Mouse (Mus musculus): Measurements from ENCODE around the gene Cbx2. TPM values are rescaled to one million over a fixed set of nuclear protein-coding genes. Genes with fewer than 3 reads are reported as not detected.
A peak's percentile ranks its signal among the peaks of the same experiment; 100 is the strongest.

Cbx2 gene
- polyA plus RNA-seq, 1 experiment from 2014 or later, result 29.3 TPM

- H3K27ac ChIP-seq (ENCODE audit: poor library complexity, severe bottlenecking), result no peak overlapping the region
- no peak overlapping the region for H3K4me3 ChIP-seq
- no peak overlapping the region for H3K4me2 ChIP-seq
- no peak overlapping the region for H3K9ac ChIP-seq
- H3K4me1 ChIP-seq (replicated peaks), result peaks cover 19% of the 10 kb centered on the region
- peaks cover 66% of the 10 kb centered on the region for H3K27me3 ChIP-seq (replicated peaks)
- H3K36me3 ChIP-seq, result no peaks in the 10 kb centered on the region
- H3K9me3 ChIP-seq (replicated peaks), result 0 out of 2 replicates have a peak, but pooled peaks cover 5% of the 10 kb centered on the region
- WGBS, result 68% methylated on average over 3 of the region's 3 CpGs
- no peak for ATAC-seq (ENCODE audit: insufficient number of reproducible peaks, low FRiP score)
Observed at GRCm38 (mm10) chr11:118997182-118997581, 25.6 kb upstream of the Cbx2 start.

- H3K9ac ChIP-seq, result no peak overlapping the region
- no peak; the same call in 1 of the 2 replicates for ATAC-seq (ENCODE audit: insufficient number of reproducible peaks, low FRiP score)
Observed at GRCm38 (mm10) chr11:118998540-118999265, 24.1 kb upstream of the Cbx2 start.

GRCm38 (mm10) chr11:118999361-118999804 is 23.4 kb upstream of the Cbx2 start:
- Histone ChIP-seq H3K36me3 (no peaks in the 10 kb centered on the region), H3K4me2 (peak overlapping the region; percentile 10; the same call in 1 of the 2 replicates), H3K27ac (ENCODE audit: poor library complexity, severe bottlenecking) (no peak overlapping the region), H3K9ac (no peak overlapping the region), H3K4me3 (no peak overlapping the region), H3K9me3 (replicated peaks) (0 out of 2 replicates have a peak, but pooled peaks cover 5% of the 10 kb centered on the region), H3K4me1 (replicated peaks) (peaks cover 16% of the 10 kb centered on the region), H3K27me3 (replicated peaks) (peaks cover 80% of the 10 kb centered on the region)
- WGBS, result 9% methylated on average over 26 of the region's 26 CpGs
- no peak for ATAC-seq (ENCODE audit: insufficient number of reproducible peaks, low FRiP score)

More at GRCm38 (mm10) chr11:118998540-118999265, 24.1 kb upstream of the Cbx2 start:
- Histone ChIP-seq H3K27me3 (replicated peaks) (peaks cover 75% of the 10 kb centered on the region), H3K9me3 (replicated peaks) (0 out of 2 replicates have a peak, but pooled peaks cover 5% of the 10 kb centered on the region), H3K4me2 (peak overlapping the region; percentile 64), H3K27ac (ENCODE audit: poor library complexity, severe bottlenecking) (no peak overlapping the region), H3K4me3 (peak overlapping the region; percentile 27), H3K4me1 (replicated peaks) (peaks cover 16% of the 10 kb centered on the region), H3K36me3 (no peaks in the 10 kb centered on the region)
- WGBS, result 9% methylated on average over 30 of the region's 30 CpGs

- Histone ChIP-seq H3K9me3 (replicated peaks) (0 out of 2 replicates have a peak, but pooled peaks cover 5% of the 10 kb centered on the region), H3K36me3 (no peaks in the 10 kb centered on the region), H3K27ac (ENCODE audit: poor library complexity, severe bottlenecking) (no peak overlapping the region), H3K4me3 (no peak overlapping the region), H3K9ac (no peak overlapping the region), H3K27me3 (replicated peaks) (peaks cover 81% of the 10 kb centered on the region), H3K4me2 (no peak overlapping the region), H3K4me1 (replicated peaks) (peaks cover 9% of the 10 kb centered on the region; the same call in 1 of the 2 replicates)
- ATAC-seq (ENCODE audit: insufficient number of reproducible peaks, low FRiP score), result no peak
- WGBS, result 61% methylated on average over 2 of the region's 2 CpGs
Observed at GRCm38 (mm10) chr11:119000877-119001276, 21.9 kb upstream of the Cbx2 start.

- H3K27me3 ChIP-seq (replicated peaks), result peaks cover 77% of the 10 kb centered on the region
- no peak overlapping the region for H3K9ac ChIP-seq
- 62% methylated on average over 4 of the region's 4 CpGs for WGBS
- 0 out of 2 replicates have a peak, but pooled peaks cover 5% of the 10 kb centered on the region for H3K9me3 ChIP-seq (replicated peaks)
- no peaks in the 10 kb centered on the region for H3K36me3 ChIP-seq
- no peak overlapping the region for H3K4me2 ChIP-seq
- no peak overlapping the region for H3K27ac ChIP-seq (ENCODE audit: poor library complexity, severe bottlenecking)
- H3K4me3 ChIP-seq, result no peak overlapping the region
- ATAC-seq (ENCODE audit: insufficient number of reproducible peaks, low FRiP score), result no peak
- H3K4me1 ChIP-seq (replicated peaks), result peaks cover 9% of the 10 kb centered on the region; the same call in 1 of the 2 replicates
Observed at GRCm38 (mm10) chr11:119001493-119002128, 21.2 kb upstream of the Cbx2 start.

- Histone ChIP-seq H3K4me3 (no peak overlapping the region), H3K27ac (ENCODE audit: poor library complexity, severe bottlenecking) (no peak overlapping the region), H3K9ac (no peak overlapping the region), H3K27me3 (replicated peaks) (peaks cover 43% of the 10 kb centered on the region), H3K36me3 (no peaks in the 10 kb centered on the region), H3K4me2 (no peak overlapping the region), H3K9me3 (replicated peaks) (peaks cover 4% of the 10 kb centered on the region; the same call in 1 of the 2 replicates), H3K4me1 (replicated peaks) (peaks cover 5% of the 10 kb centered on the region; the same call in 1 of the 2 replicates)
- 79% methylated on average over 10 of the region's 10 CpGs for whole genome bisulfite sequencing
- no peak for ATAC-seq (ENCODE audit: insufficient number of reproducible peaks, low FRiP score)
Observed at GRCm38 (mm10) chr11:119005547-119006275, 17.1 kb upstream of the Cbx2 start.

- H3K4me1 ChIP-seq (replicated peaks), result peaks cover 5% of the 10 kb centered on the region; the same call in 1 of the 2 replicates
- no peaks in the 10 kb centered on the region for H3K36me3 ChIP-seq
- peaks cover 35% of the 10 kb centered on the region for H3K27me3 ChIP-seq (replicated peaks)
- WGBS, result 70% methylated on average over 3 of the region's 3 CpGs
- H3K9me3 ChIP-seq (replicated peaks), result no peaks in the 10 kb centered on the region; the same call in 1 of the 2 replicates
- H3K9ac ChIP-seq, result no peak overlapping the region
- H3K4me3 ChIP-seq, result no peak overlapping the region
- H3K27ac ChIP-seq (ENCODE audit: poor library complexity, severe bottlenecking), result no peak overlapping the region
- H3K4me2 ChIP-seq, result no peak overlapping the region
- ATAC-seq (ENCODE audit: insufficient number of reproducible peaks, low FRiP score), result no peak
Observed at GRCm38 (mm10) chr11:119006462-119006861, 16.3 kb upstream of the Cbx2 start.

- Histone ChIP-seq H3K27ac (ENCODE audit: poor library complexity, severe bottlenecking) (no peak overlapping the region), H3K36me3 (no peaks in the 10 kb centered on the region), H3K9me3 (replicated peaks) (no peaks in the 10 kb centered on the region; the same call in 1 of the 2 replicates), H3K9ac (peak overlapping the region; percentile 60; the same call in 1 of the 2 replicates), H3K4me3 (peak overlapping the region; percentile 41), H3K4me1 (replicated peaks) (peaks cover 5% of the 10 kb centered on the region; the same call in 1 of the 2 replicates), H3K4me2 (peak overlapping the region; percentile 67), H3K27me3 (replicated peaks) (peaks cover 29% of the 10 kb centered on the region)
- 16% methylated on average over 21 of the region's 21 CpGs for WGBS
- 0 out of 2 replicates have a peak, but pooled peaks have one; percentile 42 for ATAC-seq (ENCODE audit: insufficient number of reproducible peaks, low FRiP score)
Observed at GRCm38 (mm10) chr11:119007461-119008456, 15.0 kb upstream of the Cbx2 start.

GRCm38 (mm10) chr11:119014455-119014854 is 8.3 kb upstream of the Cbx2 start:
- ATAC-seq (ENCODE audit: insufficient number of reproducible peaks, low FRiP score), result no peak

GRCm38 (mm10) chr11:119017506-119017905 is 5.3 kb upstream of the Cbx2 start:
- WGBS, result 82% methylated on average over 7 of the region's 7 CpGs
- no peak for ATAC-seq (ENCODE audit: insufficient number of reproducible peaks, low FRiP score)
- no peaks in the 10 kb centered on the region for H3K36me3 ChIP-seq
- H3K4me2 ChIP-seq, result no peak overlapping the region
- H3K4me3 ChIP-seq, result no peak overlapping the region
- H3K9me3 ChIP-seq (replicated peaks), result no peaks in the 10 kb centered on the region
- H3K27ac ChIP-seq (ENCODE audit: poor library complexity, severe bottlenecking), result no peak overlapping the region
- H3K9ac ChIP-seq, result no peak overlapping the region
- H3K27me3 ChIP-seq (replicated peaks), result peaks cover 34% of the 10 kb centered on the region
- H3K4me1 ChIP-seq (replicated peaks), result peaks cover 6% of the 10 kb centered on the region

More at GRCm38 (mm10) chr11:119014455-119014854, 8.3 kb upstream of the Cbx2 start:
- no peak overlapping the region for H3K4me2 ChIP-seq
- H3K27me3 ChIP-seq (replicated peaks), result peaks cover 7% of the 10 kb centered on the region; the same call in 1 of the 2 replicates
- H3K36me3 ChIP-seq, result no peaks in the 10 kb centered on the region
- no peak overlapping the region for H3K27ac ChIP-seq (ENCODE audit: poor library complexity, severe bottlenecking)
- 68% methylated on average over 7 of the region's 7 CpGs for whole genome bisulfite sequencing
- H3K4me1 ChIP-seq (replicated peaks), result no peaks in the 10 kb centered on the region
- H3K9me3 ChIP-seq (replicated peaks), result no peaks in the 10 kb centered on the region
- H3K9ac ChIP-seq, result no peak overlapping the region
- no peak overlapping the region for H3K4me3 ChIP-seq

All from heart, embryonic 12.5 days (tissue).